In the genomic region with DNA sequence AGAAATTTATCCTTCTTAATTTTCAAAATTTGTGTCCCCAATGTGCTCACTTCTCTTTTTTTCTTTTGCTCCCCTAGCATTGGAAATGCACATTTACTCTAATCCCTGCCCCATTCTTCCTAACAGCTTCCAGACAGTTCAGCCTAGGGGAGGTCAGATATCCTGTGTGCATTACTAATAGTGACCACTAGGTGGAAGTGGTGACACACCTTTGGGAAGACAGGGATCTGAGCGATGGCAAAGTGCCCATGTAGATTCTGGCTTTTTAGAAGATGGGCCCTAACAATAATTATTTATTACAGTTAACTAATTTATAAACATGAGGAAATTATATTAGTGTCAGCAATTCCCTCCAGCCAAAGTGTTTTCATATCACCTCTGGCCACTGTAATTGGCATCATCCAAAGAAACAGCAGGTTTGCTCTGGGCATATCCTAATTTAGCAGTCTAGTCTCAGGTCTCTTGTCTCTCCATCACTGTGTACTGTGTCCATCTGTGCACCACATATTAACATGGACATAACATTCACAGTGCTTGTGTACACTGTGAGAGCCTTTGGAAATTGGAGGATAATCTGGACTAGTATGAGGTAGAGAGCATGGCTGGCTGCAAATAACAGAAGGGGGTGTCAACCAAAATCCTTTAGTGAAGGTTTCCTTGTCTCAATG, we compare ENCODE assay signal across 8 mouse cellular contexts. TPM values are rescaled to one million over a fixed set of nuclear protein-coding genes. Genes with fewer than 3 reads are reported as not detected.
DNase-seq lines count a peak whose midpoint lies in the region; ATAC-seq and TF ChIP-seq lines count a peak whose summit lies in the region.

No protein-coding gene starts in this region.

- H3K4me1 ChIP-seq in limb, embryonic 11.5 days (ENCODE audit: control insufficient read depth, insufficient read depth, low read length), result no peaks in the 10 kb centered on the region
- H3K4me1 ChIP-seq in limb, embryonic 10.5 days, result no peaks in the 10 kb centered on the region
- no peaks in the 10 kb centered on the region for H3K4me1 ChIP-seq in hindbrain, embryonic 13.5 days (replicated peaks)
- H3K4me1 ChIP-seq in lung, postnatal 0 days (ENCODE audit: insufficient read depth, low read depth, low read length), result no peaks in the 10 kb centered on the region

- no peaks in the 10 kb centered on the region for H3K36me3 ChIP-seq in limb, embryonic 11.5 days (ENCODE audit: control insufficient read depth, insufficient read depth, low read length)
- H3K36me3 ChIP-seq in limb, embryonic 10.5 days, result no peaks in the 10 kb centered on the region
- no peaks in the 10 kb centered on the region for H3K36me3 ChIP-seq in hindbrain, embryonic 13.5 days
- no peaks in the 10 kb centered on the region for H3K36me3 ChIP-seq in lung, postnatal 0 days (ENCODE audit: insufficient read depth, low read length)

- H3K4me2 ChIP-seq in limb, embryonic 11.5 days (ENCODE audit: low read depth, severe bottlenecking), result no peak overlapping the region
- no peak overlapping the region for H3K4me2 ChIP-seq in hindbrain, embryonic 13.5 days
- no peak overlapping the region for H3K4me2 ChIP-seq in lung, postnatal 0 days (replicated peaks; ENCODE audit: low read depth, low read length)

- ATAC-seq in limb, embryonic 11.5 days (ENCODE audit: insufficient number of reproducible peaks, low FRiP score, low TSS enrichment, low read depth), result peak; percentile 82
- ATAC-seq in erythroid progenitor cell, adult 5-6 weeks (replicated peaks; ENCODE audit: low FRiP score, poor library complexity, severe bottlenecking), result peak; percentile 88
- ATAC-seq in hindbrain, embryonic 13.5 days (ENCODE audit: low FRiP score), result peak; percentile 95
- ATAC-seq in lung, postnatal 0 days, result peak; percentile 41; the same call in 1 of the 2 replicates

- WGBS in limb, embryonic 11.5 days, result 3% methylated on average over 1 of the region's 1 CpGs
- 12% methylated on average over 1 of the region's 1 CpGs for WGBS in limb, embryonic 10.5 days
- WGBS in hindbrain, embryonic 13.5 days, result 3% methylated on average over 1 of the region's 1 CpGs
- 3% methylated on average over 1 of the region's 1 CpGs for WGBS in lung, postnatal 0 days

- H3K9ac ChIP-seq in limb, embryonic 11.5 days (ENCODE audit: low read length), result no peak overlapping the region
- H3K9ac ChIP-seq in hindbrain, embryonic 13.5 days, result no peak overlapping the region
- no peak overlapping the region for H3K9ac ChIP-seq in lung, postnatal 0 days (replicated peaks; ENCODE audit: low read depth)

- H3K27me3 ChIP-seq in limb, embryonic 11.5 days (ENCODE audit: control insufficient read depth, insufficient read depth, low read length), result no peaks in the 10 kb centered on the region
- H3K27me3 ChIP-seq in limb, embryonic 10.5 days (ENCODE audit: low read depth, poor library complexity, severe bottlenecking), result no peaks in the 10 kb centered on the region
- no peaks in the 10 kb centered on the region for H3K27me3 ChIP-seq in hindbrain, embryonic 13.5 days
- no peaks in the 10 kb centered on the region for H3K27me3 ChIP-seq in lung, postnatal 0 days (replicated peaks; ENCODE audit: insufficient read depth, low read length)

- no peak for TF ChIP-seq POLR2A in brain, embryonic 14.5 days (IDR thresholded peaks at IDR 0.05; ENCODE audit: borderline replicate concordance, extremely low read depth, insufficient read depth, insufficient read length, poor library complexity, severe bottlenecking)

- H3K9me3 ChIP-seq in limb, embryonic 11.5 days (ENCODE audit: control insufficient read depth, low read length), result no peaks in the 10 kb centered on the region
- no peaks in the 10 kb centered on the region for H3K9me3 ChIP-seq in limb, embryonic 10.5 days (replicated peaks)
- no peaks in the 10 kb centered on the region for H3K9me3 ChIP-seq in hindbrain, embryonic 13.5 days
- no peaks in the 10 kb centered on the region for H3K9me3 ChIP-seq in lung, postnatal 0 days (ENCODE audit: low read length)

- H3K4me3 ChIP-seq in limb, embryonic 11.5 days (ENCODE audit: low read depth, low read length), result no peak overlapping the region
- H3K4me3 ChIP-seq in limb, embryonic 10.5 days, result no peak overlapping the region
- H3K4me3 ChIP-seq in hindbrain, embryonic 13.5 days, result no peak overlapping the region
- H3K4me3 ChIP-seq in lung, postnatal 0 days (ENCODE audit: low read depth, low read length), result no peak overlapping the region

- TF ChIP-seq EP300 in lung, postnatal 0 days (IDR thresholded peaks at IDR 0.05), result no peak

- peak; percentile 40 for DNase-seq in limb, embryonic 11.5 days (ENCODE audit: low spot score)
- no peak for DNase-seq in limb, embryonic 10.5 days (ENCODE audit: low spot score)
- peak; percentile 89 for DNase-seq in brain, embryonic 14.5 days (ENCODE audit: low read depth)
- DNase-seq in layer of hippocampus, adult 8-10 months (ENCODE audit: low spot score in 2 of 2), result peak; percentile 32 to 61
- DNase-seq in lung, postnatal 0 days (ENCODE audit: low spot score), result peak; percentile 77
- peak; percentile 50 to 72 for DNase-seq in right cerebral cortex, adult 2 months (ENCODE audit: low spot score in 2 of 2)

- no peak overlapping the region for H3K27ac ChIP-seq in limb, embryonic 11.5 days (replicated peaks; ENCODE audit: low read depth, low read length)
- H3K27ac ChIP-seq in limb, embryonic 10.5 days, result no peak overlapping the region
- no peak overlapping the region for H3K27ac ChIP-seq in hindbrain, embryonic 13.5 days
- H3K27ac ChIP-seq in lung, postnatal 0 days (ENCODE audit: low read length), result no peak overlapping the region

- TF ChIP-seq CTCF in brain, embryonic 14.5 days (IDR thresholded peaks at IDR 0.05; ENCODE audit: borderline replicate concordance, extremely low read depth, insufficient read depth, insufficient read length), result peak; percentile 86; the same call in 1 of the 2 replicates
- peak; percentile 90 for TF ChIP-seq CTCF in lung, postnatal 0 days (IDR thresholded peaks at IDR 0.05)

RNA-seq across cellular contexts. Expression of gene Olfr459, which starts 13.1 kb away (rescaled TPM):
- not detected in 2 replicates for polyA plus RNA-seq in limb, embryonic 11.5 days (2014; fragmentation: Nextera tagmentation; extraction: Ambion mirVana)
- not detected in 2 replicates for polyA plus RNA-seq in limb, embryonic 10.5 days (2016; fragmentation: Nextera tagmentation; extraction: Ambion mirVana)
- not detected in 2 replicates for polyA plus RNA-seq in brain, embryonic 14.5 days (2012; rRNA removed)
- not detected in 2 replicates for total RNA-seq in erythroid progenitor cell, adult 5-6 weeks (2015; ENCODE audit: low replicate concordance)
- not detected in 2 replicates for total RNA-seq in erythroid progenitor cell, adult 5-6 weeks (2017; ENCODE audit: low replicate concordance)
- not detected in 2 replicates for polyA plus RNA-seq in hindbrain, embryonic 13.5 days (2015; fragmentation: Nextera tagmentation; extraction: Ambion mirVana)
- not detected for total RNA-seq in layer of hippocampus, adult 8-10 months (2022)
- not detected in 2 replicates for polyA plus RNA-seq in lung, postnatal 0 days (2015; fragmentation: Nextera tagmentation; extraction: Ambion mirVana)

RNA-seq across cellular contexts. Expression of gene Kel, which starts 57.7 kb away (rescaled TPM):
- 7.9 and 8.5 TPM in 2 replicates for polyA plus RNA-seq in limb, embryonic 11.5 days (2014; fragmentation: Nextera tagmentation; extraction: Ambion mirVana)
- polyA plus RNA-seq in limb, embryonic 10.5 days (2016; fragmentation: Nextera tagmentation; extraction: Ambion mirVana), result 7.0 TPM in 2 replicates
- 0.49 and 0.58 TPM in 2 replicates for polyA plus RNA-seq in brain, embryonic 14.5 days (2012; rRNA removed)
- 2,964 and 2,966 TPM in 2 replicates for total RNA-seq in erythroid progenitor cell, adult 5-6 weeks (2015; ENCODE audit: low replicate concordance)
- total RNA-seq in erythroid progenitor cell, adult 5-6 weeks (2017; ENCODE audit: low replicate concordance), result 871 and 1,033 TPM in 2 replicates
- 0.96 and 1.0 TPM in 2 replicates for polyA plus RNA-seq in hindbrain, embryonic 13.5 days (2015; fragmentation: Nextera tagmentation; extraction: Ambion mirVana)
- not detected for total RNA-seq in layer of hippocampus, adult 8-10 months (2022)
- polyA plus RNA-seq in lung, postnatal 0 days (2015; fragmentation: Nextera tagmentation; extraction: Ambion mirVana), result 1.1 and 1.6 TPM in 2 replicates

Comparison
In these comparisons a context has a peak if more than half of its experiments do, and no peak if none do; other contexts are left out.
1. ATAC-seq: peak in every context shown above with its lines; median percentile 95 in hindbrain, embryonic 13.5 days; 88 in erythroid progenitor cell, adult 5-6 weeks; 82 in limb, embryonic 11.5 days; 41 in lung, postnatal 0 days.